7 mouse cellular contexts compared by ENCODE assay signal in genomic region chr13:98891443-98891842, GRCm38 (mm10). TPM values are rescaled to one million over a fixed set of nuclear protein-coding genes. Genes with fewer than 3 reads are reported as not detected.
DNase-seq lines count a peak whose midpoint lies in the region; ATAC-seq and TF ChIP-seq lines count a peak whose summit lies in the region.

No protein-coding gene starts in this region.

- no peak for TF ChIP-seq CTCF in stomach, postnatal 0 days (IDR thresholded peaks at IDR 0.05; ENCODE audit: low read depth)

- peak overlapping the region; percentile 18; the same call in 1 of the 2 replicates for H3K9ac ChIP-seq in forebrain, embryonic 14.5 days (ENCODE audit: low read length)
- no peak overlapping the region for H3K9ac ChIP-seq in limb, embryonic 15.5 days
- no peak overlapping the region for H3K9ac ChIP-seq in stomach, postnatal 0 days (ENCODE audit: low read length)

- H3K27ac ChIP-seq in forebrain, embryonic 14.5 days (ENCODE audit: low read depth, low read length): no peak overlapping the region
- H3K27ac ChIP-seq in limb, embryonic 15.5 days: peak overlapping the region; percentile 98
- no peak overlapping the region for H3K27ac ChIP-seq in stomach, postnatal 0 days (replicated peaks)

- H3K4me1 ChIP-seq in megakaryocyte, embryonic 14.5 days: peaks cover 49% of the 10 kb centered on the region
- peaks cover 17% of the 10 kb centered on the region for H3K4me1 ChIP-seq in forebrain, embryonic 14.5 days (ENCODE audit: control insufficient read depth, insufficient read depth, low read length)
- H3K4me1 ChIP-seq in limb, embryonic 15.5 days: peaks cover 19% of the 10 kb centered on the region
- no peaks in the 10 kb centered on the region for H3K4me1 ChIP-seq in stomach, postnatal 0 days (replicated peaks; ENCODE audit: control insufficient read depth, insufficient read depth)

- H3K9me3 ChIP-seq in megakaryocyte, embryonic 14.5 days: no peaks in the 10 kb centered on the region
- H3K9me3 ChIP-seq in forebrain, embryonic 14.5 days (replicated peaks; ENCODE audit: control insufficient read depth, low read length): no peaks in the 10 kb centered on the region
- no peaks in the 10 kb centered on the region for H3K9me3 ChIP-seq in limb, embryonic 15.5 days
- no peaks in the 10 kb centered on the region for H3K9me3 ChIP-seq in stomach, postnatal 0 days (ENCODE audit: control insufficient read depth, low read length)

- ATAC-seq in megakaryocyte, adult 5-6 weeks (ENCODE audit: poor library complexity, severe bottlenecking): no peak
- ATAC-seq in forebrain, embryonic 14.5 days: no peak
- ATAC-seq in limb, embryonic 15.5 days (ENCODE audit: insufficient number of reproducible peaks, low FRiP score, low TSS enrichment, low read depth): no peak
- ATAC-seq in stomach, postnatal 0 days (ENCODE audit: low FRiP score, low TSS enrichment): no peak
- ATAC-seq in activated CD4-positive, CD25-positive, alpha-beta regulatory T cell, adult 4 months: no peak

- WGBS in forebrain, embryonic 14.5 days: 20% methylated on average over 8 of the region's 8 CpGs
- 12% methylated on average over 8 of the region's 8 CpGs for WGBS in limb, embryonic 15.5 days
- WGBS in stomach, postnatal 0 days: 11% methylated on average over 8 of the region's 8 CpGs

- H3K27me3 ChIP-seq in megakaryocyte, embryonic 14.5 days (replicated peaks): no peaks in the 10 kb centered on the region
- H3K27me3 ChIP-seq in forebrain, embryonic 14.5 days (replicated peaks; ENCODE audit: control insufficient read depth, insufficient read depth, low read length): no peaks in the 10 kb centered on the region
- H3K27me3 ChIP-seq in limb, embryonic 15.5 days: no peaks in the 10 kb centered on the region
- no peaks in the 10 kb centered on the region for H3K27me3 ChIP-seq in stomach, postnatal 0 days (ENCODE audit: control insufficient read depth, insufficient read depth, low read length)

- TF ChIP-seq EP300 in stomach, postnatal 0 days (optimal IDR thresholded peaks at IDR 0.05): no peak

- H3K4me3 ChIP-seq in megakaryocyte, embryonic 14.5 days (replicated peaks): peak overlapping the region; percentile 93
- H3K4me3 ChIP-seq in forebrain, embryonic 14.5 days (ENCODE audit: low read depth, low read length): peak overlapping the region; percentile 69; the same call in 1 of the 2 replicates
- peak overlapping the region; percentile 67 for H3K4me3 ChIP-seq in limb, embryonic 15.5 days
- H3K4me3 ChIP-seq in stomach, postnatal 0 days (ENCODE audit: low read depth, low read length): peak overlapping the region; percentile 79

- peaks cover 26% of the 10 kb centered on the region for H3K36me3 ChIP-seq in megakaryocyte, embryonic 14.5 days (replicated peaks; ENCODE audit: low read length)
- peaks cover 19% of the 10 kb centered on the region for H3K36me3 ChIP-seq in forebrain, embryonic 14.5 days (ENCODE audit: control insufficient read depth, insufficient read depth, low read length)
- peaks cover 13% of the 10 kb centered on the region for H3K36me3 ChIP-seq in limb, embryonic 15.5 days
- 0 out of 2 replicates have a peak, but pooled peaks cover 4% of the 10 kb centered on the region for H3K36me3 ChIP-seq in stomach, postnatal 0 days (ENCODE audit: control insufficient read depth, insufficient read depth, low read length)

- no peak for DNase-seq in forebrain, embryonic 14.5 days (ENCODE audit: low spot score)
- DNase-seq in stomach, postnatal 0 days (ENCODE audit: low spot score): no peak
- DNase-seq in gastrocnemius, adult 8-10 months (ENCODE audit: low spot score in 2 of 2): no peak

- peak overlapping the region; percentile 80 for H3K4me2 ChIP-seq in forebrain, embryonic 14.5 days (ENCODE audit: low read length)
- H3K4me2 ChIP-seq in limb, embryonic 15.5 days: peak overlapping the region; percentile 75
- H3K4me2 ChIP-seq in stomach, postnatal 0 days (replicated peaks; ENCODE audit: low read depth): peak overlapping the region; percentile 85

RNA-seq across cellular contexts. Expression of gene Tnpo1, which starts 34.7 kb away (rescaled TPM):
- polyA plus RNA-seq in megakaryocyte, embryonic 14.5 days (2012; ENCODE audit: insufficient read depth, low replicate concordance): 0.41 and 2.3 TPM in 2 replicates
- 81.2 and 94.3 TPM in 2 replicates for total RNA-seq in megakaryocyte, adult 5-6 weeks (2015)
- total RNA-seq in megakaryocyte, adult 5-6 weeks (2017): 87.9 and 89.8 TPM in 2 replicates
- 59.2 and 75.4 TPM in 2 replicates for polyA plus RNA-seq in forebrain, embryonic 14.5 days (2014; fragmentation: Nextera tagmentation; extraction: Ambion mirVana)
- polyA plus RNA-seq in limb, embryonic 15.5 days (2015; fragmentation: Nextera tagmentation; extraction: Ambion mirVana): 47.8 and 55.3 TPM in 2 replicates
- polyA plus RNA-seq in stomach, postnatal 0 days (2015; fragmentation: Nextera tagmentation; extraction: Ambion mirVana): 17.1 and 20.7 TPM in 2 replicates
- 10 to 100 TPM; 26.7 to 38.3 TPM for polyA plus RNA-seq in activated CD4-positive, CD25-positive, alpha-beta regulatory T cell, adult 4 months (2017; shearing (Covaris generic))
- total RNA-seq in gastrocnemius, adult 8-10 months (2022): 10 to 100 TPM; 30.7 to 34.4 (median 31.1) TPM
